Mouse (Mus musculus) spleen, adult 2 months (tissue): ENCODE data around the gene Gpr107. TPM values are rescaled to one million over a fixed set of nuclear protein-coding genes. Genes with fewer than 3 reads are reported as not detected.

Experiments used
- DNase-seq, 2 experiments: peaks; one replicate each; pipeline versions ENCODE4 v3.0.0 to v3.0.0-alpha.2; 2012 to 2021; ENCODE audit warnings: low spot score in 2 of 2, low read depth in 1 of 2
- H3K27ac ChIP-seq: fragments of 200-500 bp; 2 replicates; pipeline ENCODE4 v1.5.1; 2012; ENCODE audit warnings: low read length, inconsistent platforms; ENCODE audit not compliant: insufficient read depth
- H3K27me3 ChIP-seq: fragments of 200-500 bp; 2 replicates; pipeline ENCODE4 v1.6.1; 2012; ENCODE audit warnings: mild to moderate bottlenecking, moderate library complexity, low read length, inconsistent platforms; ENCODE audit not compliant: control insufficient read depth, insufficient read depth
- H3K36me3 ChIP-seq: fragments of 200-500 bp; 2 replicates; pipeline ENCODE4 v1.6.1; 2012; ENCODE audit warnings: mild to moderate bottlenecking, low read length, inconsistent platforms; ENCODE audit not compliant: control insufficient read depth, insufficient read depth
- H3K4me1 ChIP-seq: fragments of 200-500 bp; 2 replicates; pipeline ENCODE4 v1.6.1; 2011; ENCODE audit warnings: inconsistent platforms; ENCODE audit not compliant: control insufficient read depth, insufficient read depth, insufficient read length
- H3K4me3 ChIP-seq: fragments of 200-500 bp; 2 replicates; pipeline ENCODE4 v1.5.1; 2011; ENCODE audit warnings: mild to moderate bottlenecking, inconsistent platforms; ENCODE audit not compliant: insufficient read depth, insufficient read length; ENCODE audit errors: extremely low read depth
- CTCF ChIP-seq: fragments of 200-500 bp; IDR thresholded peaks from 2 replicates; pipeline ENCODE4 v1.5.1; 2011; ENCODE audit warnings: mild to moderate bottlenecking, inconsistent platforms; ENCODE audit not compliant: insufficient read depth, insufficient read length, insufficient replicate concordance; ENCODE audit errors: extremely low read depth
- POLR2A ChIP-seq: fragments of 200-500 bp; IDR thresholded peaks from 2 replicates; pipeline ENCODE4 v1.6.1; 2011; ENCODE audit warnings: low read depth, low read length, inconsistent platforms
- WGBS: fragments of 180-500 bp; shearing (Covaris S2); methylation state at CpG from one replicate; pipeline ENCODE4 v1.1.7; 2018; 5-methylcytosine and 5-hydroxymethylcytosine counted together
- polyA plus RNA-seq: library from polyadenylated mRNA; depleted of rRNA; stranded (reverse); fragments of >200 nt; gene quantifications from 2 replicates; pipeline ENCODE4 v1.2.3, GENCODE M21; 2012

The Gpr107 gene
- polyA plus RNA-seq, 1 experiment: 15.0 TPM

DNA sequence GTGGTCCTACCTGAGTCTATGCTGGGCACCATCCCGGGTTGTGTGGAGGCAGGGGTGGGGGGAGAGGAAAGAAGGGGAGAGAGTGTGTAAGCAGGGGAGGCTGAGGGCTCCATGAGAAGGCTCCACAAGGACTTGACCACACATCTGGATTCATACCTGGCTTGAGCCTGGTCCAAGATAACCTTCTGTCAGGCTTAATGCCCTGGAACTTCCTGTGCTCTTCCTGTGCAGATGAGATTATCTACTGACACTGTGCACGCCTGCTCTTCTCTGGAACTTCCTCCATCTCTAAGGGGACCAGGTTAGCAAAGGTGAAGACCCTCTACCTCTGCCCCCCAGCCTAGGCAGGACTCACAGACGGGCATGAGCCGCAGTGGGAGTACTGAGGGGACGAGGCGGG, 96.7 kb downstream of the Gpr107 start:
- Histone ChIP-seq H3K4me3 (no peak overlapping the region), H3K27ac (no peak overlapping the region), H3K36me3 (no peaks in the 10 kb centered on the region), H3K4me1 (peaks cover 13% of the 10 kb centered on the region), H3K27me3 (peaks cover 14% of the 10 kb centered on the region)
- no peak for DNase-seq
- WGBS: 79% methylated on average over 6 of the region's 6 CpGs
- TF ChIP-seq CTCF: no peak
- TF ChIP-seq POLR2A: no peak

DNA sequence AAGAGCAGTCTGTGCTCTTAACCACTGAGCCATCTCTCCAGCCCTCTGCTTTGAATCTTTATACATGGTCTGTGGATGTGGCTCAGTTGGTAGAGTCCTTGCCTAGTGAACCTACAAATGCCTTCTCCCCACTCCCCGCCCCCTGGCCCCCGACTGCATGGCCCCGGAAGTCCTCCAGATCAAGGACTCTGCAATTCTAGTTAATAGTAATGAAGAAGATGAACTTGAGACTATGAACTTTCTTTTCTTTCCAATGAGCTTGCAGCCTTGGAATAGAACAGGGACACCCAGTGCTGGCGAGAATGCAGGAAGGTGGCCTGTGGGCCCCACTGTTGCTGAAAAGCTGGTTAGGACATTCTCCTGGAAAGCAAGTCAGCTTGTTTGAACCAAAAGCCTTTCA, 100.1 kb downstream of the Gpr107 start:
- Histone ChIP-seq H3K4me3 (no peak overlapping the region), H3K36me3 (no peaks in the 10 kb centered on the region), H3K27ac (no peak overlapping the region), H3K27me3 (no peaks in the 10 kb centered on the region), H3K4me1 (peaks cover 8% of the 10 kb centered on the region; the same call in 1 of the 2 replicates)
- WGBS: 90% methylated on average over 4 of the region's 4 CpGs
- TF ChIP-seq CTCF: no peak
- no peak for TF ChIP-seq POLR2A
- DNase-seq: no peak

DNA sequence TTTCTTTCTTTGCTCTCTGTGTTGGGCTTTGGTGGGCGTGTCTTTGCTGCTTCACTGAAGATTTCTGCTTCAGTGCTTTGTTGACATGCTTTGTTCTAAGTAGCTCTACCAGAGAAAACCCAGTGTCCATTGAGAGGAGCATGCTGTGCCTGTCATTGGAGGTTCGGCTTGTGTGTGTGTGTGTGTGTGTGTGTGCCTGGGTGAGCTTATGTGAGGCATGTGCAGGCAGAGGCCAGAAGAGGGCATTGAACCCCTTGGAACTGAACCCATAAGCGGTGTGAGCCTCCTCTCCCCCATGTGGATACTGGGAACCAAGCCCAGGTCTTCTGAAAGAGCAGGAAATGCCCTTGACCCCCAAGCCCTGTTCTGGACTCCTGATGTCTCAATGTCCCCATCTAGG, 101.3 kb downstream of the Gpr107 start:
- Histone ChIP-seq H3K4me1 (peaks cover 9% of the 10 kb centered on the region; the same call in 1 of the 2 replicates), H3K4me3 (no peak overlapping the region), H3K27me3 (no peaks in the 10 kb centered on the region), H3K27ac (no peak overlapping the region), H3K36me3 (no peaks in the 10 kb centered on the region)
- no peak for DNase-seq
- WGBS: 46% methylated on average over 3 of the region's 3 CpGs
- TF ChIP-seq POLR2A: no peak
- TF ChIP-seq CTCF: no peak

DNA sequence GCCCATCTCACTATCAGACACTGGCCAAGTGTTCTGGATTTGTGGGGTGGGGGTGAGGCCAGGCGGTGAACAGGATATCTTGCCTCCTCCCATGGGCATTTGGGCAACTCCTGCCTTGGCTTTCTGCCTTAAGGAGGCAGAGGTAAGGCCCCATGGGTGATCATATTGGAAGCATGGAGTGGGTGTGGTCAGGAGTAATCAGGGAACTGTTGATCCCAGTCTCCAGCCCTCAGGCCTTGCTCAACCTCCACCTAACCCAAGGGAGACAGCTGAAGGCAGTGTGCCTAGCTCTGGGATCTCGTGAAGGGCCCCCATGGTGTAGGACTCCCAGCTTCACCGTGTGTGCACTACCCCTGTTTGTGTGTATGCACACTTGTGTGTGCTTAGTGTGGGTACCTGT, 102.7 kb downstream of the Gpr107 start:
- Histone ChIP-seq H3K4me1 (peaks cover 12% of the 10 kb centered on the region; the same call in 1 of the 2 replicates), H3K27me3 (no peaks in the 10 kb centered on the region), H3K27ac (no peak overlapping the region), H3K36me3 (no peaks in the 10 kb centered on the region), H3K4me3 (no peak overlapping the region)
- TF ChIP-seq CTCF: no peak
- no peak for TF ChIP-seq POLR2A
- no peak for DNase-seq
- WGBS: 85% methylated on average over 3 of the region's 3 CpGs

DNA sequence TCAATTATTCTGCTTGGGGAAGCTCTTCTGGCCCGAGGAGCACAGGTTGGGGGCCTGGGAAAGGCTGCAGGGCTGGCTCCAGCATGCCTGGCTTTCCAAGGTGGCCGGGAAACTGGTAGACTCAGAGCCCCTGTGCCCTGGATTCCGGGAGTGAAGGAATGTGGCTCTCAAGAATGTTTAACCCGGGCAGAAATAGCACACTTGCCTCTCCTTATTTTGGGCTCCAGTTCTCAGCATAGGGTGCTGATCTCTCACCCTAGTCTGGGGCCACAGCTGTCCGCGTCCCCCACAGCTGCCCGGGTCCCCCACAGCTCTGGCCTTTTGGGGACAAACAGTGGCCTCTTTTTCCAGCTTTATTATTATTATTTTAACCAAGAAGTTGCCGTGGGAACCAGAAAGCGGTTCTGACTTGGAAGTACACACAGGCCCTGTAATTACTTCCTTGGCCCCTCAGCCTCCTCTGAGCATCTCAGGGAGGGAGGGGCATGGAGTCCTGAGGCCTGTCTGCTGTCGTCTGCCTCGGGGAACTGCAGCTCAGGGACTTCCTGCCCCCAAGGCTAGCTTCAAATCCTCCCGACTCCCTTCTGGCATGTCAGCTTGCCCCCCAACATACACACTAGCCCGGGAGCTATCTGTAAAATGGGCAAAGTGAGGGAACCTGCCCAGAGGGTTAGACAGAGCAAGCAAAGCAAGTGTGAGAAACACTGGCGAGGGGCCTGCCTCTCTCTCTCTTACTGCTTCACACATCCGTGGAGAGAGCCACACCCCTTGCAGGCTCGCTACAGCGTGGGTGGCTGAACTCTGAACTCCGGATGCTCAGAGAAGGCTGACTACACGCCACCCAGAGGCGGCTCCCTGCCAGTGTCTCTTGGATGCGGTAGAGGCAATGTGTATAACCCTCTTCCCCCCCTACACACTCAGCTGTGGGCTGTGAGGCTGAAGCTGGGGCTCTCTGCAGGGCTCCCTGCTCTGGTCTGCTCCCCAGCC, 104.1 kb downstream of the Gpr107 start:
- Histone ChIP-seq H3K4me1 (peaks cover 12% of the 10 kb centered on the region; the same call in 1 of the 2 replicates), H3K27ac (peak overlapping the region; percentile 87), H3K4me3 (no peak overlapping the region), H3K36me3 (no peaks in the 10 kb centered on the region), H3K27me3 (no peaks in the 10 kb centered on the region)
- TF ChIP-seq CTCF: peak; percentile 62; the same call in 1 of the 2 replicates
- TF ChIP-seq POLR2A: peak; percentile 47
- DNase-seq: peak; percentile 84 to 90
- 28% methylated on average over 21 of the region's 21 CpGs for WGBS

DNA sequence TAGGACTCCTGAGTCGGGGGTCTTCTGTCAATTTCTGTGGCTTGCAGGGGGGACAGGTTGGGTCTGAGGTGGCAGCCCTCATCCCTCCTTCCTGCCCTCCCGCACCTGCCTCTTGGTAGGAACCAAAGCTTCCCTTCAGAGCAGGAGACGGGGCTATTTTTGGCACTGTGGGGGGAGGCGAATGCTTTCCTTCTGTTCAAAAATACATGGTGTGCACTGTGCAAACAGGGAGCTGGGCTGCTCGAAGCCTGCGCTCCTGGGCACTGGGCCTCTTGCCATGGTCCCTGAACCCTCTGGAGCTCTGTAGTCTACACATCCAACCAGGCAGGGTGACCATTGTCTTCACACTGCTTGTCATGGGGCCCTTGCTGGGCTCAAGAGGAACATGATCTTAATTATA, 105.0 kb downstream of the Gpr107 start:
- H3K4me3 ChIP-seq: no peak overlapping the region
- no peak for TF ChIP-seq POLR2A
- no peak for TF ChIP-seq CTCF
- H3K27ac ChIP-seq: no peak overlapping the region
- WGBS: 36% methylated on average over 6 of the region's 6 CpGs
- H3K4me1 ChIP-seq: peaks cover 12% of the 10 kb centered on the region; the same call in 1 of the 2 replicates
- H3K27me3 ChIP-seq: no peaks in the 10 kb centered on the region
- no peak for DNase-seq
- H3K36me3 ChIP-seq: no peaks in the 10 kb centered on the region
